Mouse (Mus musculus) embryonic facial prominence, embryonic 15.5 days (tissue): ENCODE measurements around the gene Ggn. TPM values are rescaled to one million over a fixed set of nuclear protein-coding genes. Genes with fewer than 3 reads are reported as not detected.

Experiments
- ATAC-seq: fragments of 200-750 bp; cut with Nextera tagmentation; 2 replicates; pipeline ENCODE4 v1.8.0; 2017; ENCODE audit warnings: low read depth, moderate TSS enrichment; ENCODE audit not compliant: insufficient number of reproducible peaks, low FRiP score, low TSS enrichment
- H3K27ac ChIP-seq: fragments of 300-500 bp; sonication (generic); replicated peaks from 2 replicates; pipeline ENCODE4 v1.5.1; 2015; ENCODE audit warnings: mild to moderate bottlenecking, inconsistent platforms
- H3K27me3 ChIP-seq: fragments of 300-500 bp; sonication (generic); 2 replicates; pipeline ENCODE4 v1.6.1; 2015; ENCODE audit warnings: inconsistent platforms
- H3K36me3 ChIP-seq: fragments of 300-500 bp; sonication (generic); 2 replicates; pipeline ENCODE4 v1.6.1; 2015; ENCODE audit warnings: mild to moderate bottlenecking, inconsistent platforms
- H3K4me1 ChIP-seq: fragments of 300-500 bp; sonication (generic); 2 replicates; pipeline ENCODE4 v1.6.1; 2015; ENCODE audit warnings: inconsistent platforms
- H3K4me2 ChIP-seq: fragments of 300-500 bp; sonication (generic); replicated peaks from 2 replicates; pipeline ENCODE4 v1.6.1; 2015; ENCODE audit warnings: mild to moderate bottlenecking, inconsistent platforms
- H3K4me3 ChIP-seq: fragments of 300-500 bp; sonication (generic); replicated peaks from 2 replicates; pipeline ENCODE4 v1.5.1; 2015; ENCODE audit warnings: mild to moderate bottlenecking, inconsistent platforms
- H3K9ac ChIP-seq: fragments of 300-500 bp; sonication (generic); 2 replicates; pipeline ENCODE4 v1.6.1; 2015; ENCODE audit warnings: inconsistent platforms
- H3K9me3 ChIP-seq: fragments of 300-500 bp; sonication (generic); replicated peaks from 2 replicates; pipeline ENCODE4 v1.6.1; 2016; ENCODE audit warnings: inconsistent platforms
- WGBS: fragments of 180-500 bp; shearing (Covaris S2); methylation state at CpG from one replicate; pipeline ENCODE4 v1.1.7; 2015; 5-methylcytosine and 5-hydroxymethylcytosine counted together
- polyA plus RNA-seq: library from polyadenylated mRNA; unstranded; fragments of >200 nt; fragmentation: Nextera tagmentation; extraction: Ambion mirVana; gene quantifications from 2 replicates; pipeline ENCODE4 v1.2.1, GENCODE M21; 2015

The Ggn gene
- polyA plus RNA-seq, 1 experiment from 2014 or later = 0.69 TPM

- no peak overlapping the region for H3K9ac ChIP-seq
- H3K36me3 ChIP-seq = no peaks in the 10 kb centered on the region
- ATAC-seq = no peak
- no peaks in the 10 kb centered on the region for H3K9me3 ChIP-seq
- H3K4me1 ChIP-seq = peaks cover 18% of the 10 kb centered on the region
- no peaks in the 10 kb centered on the region for H3K27me3 ChIP-seq
- 66% methylated on average over 2 of the region's 2 CpGs for WGBS
- no peak overlapping the region for H3K4me3 ChIP-seq
- no peak overlapping the region for H3K4me2 ChIP-seq
- no peak overlapping the region for H3K27ac ChIP-seq
Observed at GRCm38 (mm10) chr7:29214236-29214635, 44.2 kb downstream of the Ggn start.

- Histone ChIP-seq H3K9me3 (peaks cover 4% of the 10 kb centered on the region; the same call in 1 of the 2 replicates), H3K27ac (no peak overlapping the region), H3K4me3 (no peak overlapping the region), H3K4me2 (no peak overlapping the region), H3K36me3 (no peaks in the 10 kb centered on the region), H3K27me3 (no peaks in the 10 kb centered on the region), H3K9ac (no peak overlapping the region), H3K4me1 (peaks cover 18% of the 10 kb centered on the region)
- WGBS = 49% methylated on average over 15 of the region's 15 CpGs
- no peak for ATAC-seq
Observed at GRCm38 (mm10) chr7:29214846-29215245, 44.8 kb downstream of the Ggn start.

Other genes starting within 250 kb of the Ggn start
- gene Actn4, start 207.9 kb upstream of the Ggn start, polyA plus RNA-seq = 321 and 328 TPM in 2 replicates
- gene Eif3k, start 188.3 kb upstream of the Ggn start, polyA plus RNA-seq = 403 and 405 TPM in 2 replicates
- gene Map4k1, start 188.2 kb upstream of the Ggn start, polyA plus RNA-seq = 7.5 and 7.7 TPM in 2 replicates
- 8.0 and 10.6 TPM in 2 replicates for gene Ryr1, start 45.0 kb upstream of the Ggn start, polyA plus RNA-seq
- gene Rasgrp4, start 35.4 kb upstream of the Ggn start, polyA plus RNA-seq = 0.63 and 0.95 TPM in 2 replicates
- gene Fam98c, start 14.0 kb upstream of the Ggn start, polyA plus RNA-seq = 22.8 and 24.6 TPM in 2 replicates
- 2.5 and 3.3 TPM in 2 replicates for gene Spred3, start 201 bp downstream of the Ggn start, polyA plus RNA-seq
- gene Psmd8, start 10.5 kb downstream of the Ggn start, polyA plus RNA-seq = 259 and 275 TPM in 2 replicates
- 1.1 and 1.3 TPM in 2 replicates for gene Catsperg1, start 43.8 kb downstream of the Ggn start, polyA plus RNA-seq
- 3.3 and 4.2 TPM in 2 replicates for gene Kcnk6, start 62.3 kb downstream of the Ggn start, polyA plus RNA-seq
- 121 TPM in 2 replicates for gene Yif1b, start 68.1 kb downstream of the Ggn start, polyA plus RNA-seq
- gene 2200002D01Rik, start 78.3 kb downstream of the Ggn start, polyA plus RNA-seq = 11.5 and 12.2 TPM in 2 replicates
- 212 and 261 TPM in 2 replicates for gene Spint2, start 111.7 kb downstream of the Ggn start, polyA plus RNA-seq
- 17.3 and 18.1 TPM in 2 replicates for gene Ppp1r14a, start 119.1 kb downstream of the Ggn start, polyA plus RNA-seq
- 14.4 and 20.4 TPM in 2 replicates for gene Dpf1, start 133.7 kb downstream of the Ggn start, polyA plus RNA-seq